Mouse (Mus musculus): Measurements from ENCODE around the gene Cenpa.

DNA sequence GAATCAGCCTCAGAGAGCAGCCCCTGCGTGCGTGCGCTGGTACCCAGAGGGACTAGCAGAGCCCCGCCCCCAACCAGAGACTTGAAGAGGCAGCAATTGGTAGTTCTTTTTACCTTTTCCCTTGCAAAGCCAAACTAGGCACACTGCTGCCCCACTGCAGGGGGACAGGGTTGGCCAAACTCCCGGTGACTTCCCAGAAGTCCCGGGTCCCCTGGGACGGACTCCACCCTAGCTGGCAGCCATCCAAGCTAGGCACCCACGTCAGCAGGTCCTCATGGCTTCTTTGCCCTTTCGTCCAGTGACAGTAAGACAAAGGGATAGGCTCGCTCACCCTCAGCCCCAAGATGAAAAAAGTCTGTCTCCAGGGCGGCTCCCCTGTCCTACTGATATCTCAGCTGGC lies 48.7 kb upstream of the Cenpa start:
- no peak for TF ChIP-seq CTCF (IDR thresholded peaks at IDR 0.05; ENCODE audit: control insufficient read depth, insufficient read depth, low read length)
- no peak for TF ChIP-seq POLR2A (IDR thresholded peaks at IDR 0.05; ENCODE audit: borderline replicate concordance, control insufficient read depth, low read depth, low read length)

Measured in bone marrow, adult 2 months (tissue).